Mouse (Mus musculus): ENCODE measurements around the gene Fuz.
A peak's percentile ranks its signal among the peaks of the same experiment; 100 is the strongest.

The Fuz gene

GRCm38 (mm10) chr7:44928570-44928969 lies 32.7 kb downstream of the Fuz start:
- DNase-seq (ENCODE audit: inconsistent ontology term), result no peak

GRCm38 (mm10) chr7:44929204-44930151 lies 33.6 kb downstream of the Fuz start, which contains the start of gene Ap2a1:
Gene Ap2a1 (minus strand): TSS chr7:44929496.
- DNase-seq (ENCODE audit: inconsistent ontology term), result peak; percentile 100

GRCm38 (mm10) chr7:44938680-44939079 lies 42.8 kb downstream of the Fuz start:
- DNase-seq (ENCODE audit: inconsistent ontology term), result no peak

DNA sequence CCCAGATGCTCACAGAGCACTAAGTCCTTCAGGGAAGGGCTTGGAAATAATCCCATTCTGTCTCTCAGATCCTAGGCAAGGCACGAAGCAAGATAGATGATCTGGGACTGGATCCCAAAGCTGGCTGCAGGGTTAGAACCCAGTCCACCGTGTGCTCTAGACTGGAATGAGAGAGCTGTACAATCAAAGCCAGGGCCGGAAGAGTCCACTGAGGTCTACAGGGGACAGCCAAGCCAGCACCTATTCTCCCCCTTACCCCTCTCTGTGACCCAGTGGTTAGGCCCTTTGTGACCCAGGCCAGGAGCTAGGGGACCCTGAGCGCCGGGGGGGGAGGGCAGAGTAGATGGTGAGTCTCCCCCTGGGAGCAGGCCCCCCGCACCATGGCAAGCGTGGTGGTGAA lies 47.0 kb downstream of the Fuz start, which contains the start of gene Tsks:
Gene Tsks, plus strand, starts transcription at position 301 of the 400 bp plus-strand sequence.
- DNase-seq (ENCODE audit: inconsistent ontology term), result no peak

- DNase-seq (ENCODE audit: inconsistent ontology term), result no peak
Measured at GRCm38 (mm10) chr7:44949922-44950321, 54.0 kb downstream of the Fuz start.

- DNase-seq (ENCODE audit: inconsistent ontology term), result peak; percentile 86
Measured at GRCm38 (mm10) chr7:44951960-44952359, 56.1 kb downstream of the Fuz start.

Data from Muller cell, postnatal 12 days (primary cell).